Comparison of ENCODE assay signal across 19 mouse cellular contexts in genomic region chr3:152764516-152765312, GRCm38 (mm10). TPM values are rescaled to one million over a fixed set of nuclear protein-coding genes. Genes with fewer than 3 reads are reported as not detected.
DNase-seq lines count a peak whose midpoint lies in the region; ATAC-seq and TF ChIP-seq lines count a peak whose summit lies in the region.
"Had no signal": no experiment of that assay in that cellular context is flagged by ENCODE, and none has a peak within 500 bp of the region (broad histone marks: within the 10 kb centered on the region; RNA-seq: fewer than 3 reads in every experiment).

No protein-coding gene starts in this region.

- no peaks in the 10 kb centered on the region for H3K9me3 ChIP-seq in heart, embryonic 13.5 days
- H3K9me3 ChIP-seq: midbrain, embryonic 15.5 days; neural tube, embryonic 12.5 days had no signal

- TF ChIP-seq POLR2A in myocyte (IDR thresholded peaks at IDR 0.05; ENCODE audit: insufficient read length, low read depth), result no peak

- peaks cover 34% of the 10 kb centered on the region for H3K4me1 ChIP-seq in heart, embryonic 13.5 days
- H3K4me1 ChIP-seq: neural tube, embryonic 12.5 days had no signal

- 47% methylated on average over 8 of the region's 8 CpGs for WGBS in heart, embryonic 13.5 days

- H3ac ChIP-seq in myocyte (ENCODE audit: control insufficient read depth, insufficient read length), result no peak overlapping the region

- H3K36me3 ChIP-seq in heart, embryonic 13.5 days, result peaks cover 26% of the 10 kb centered on the region
- peaks cover 14% of the 10 kb centered on the region for H3K36me3 ChIP-seq in myocyte (ENCODE audit: control insufficient read depth, insufficient read depth)
- H3K36me3 ChIP-seq: midbrain, embryonic 15.5 days had no signal

- no peaks in the 10 kb centered on the region for H3K27me3 ChIP-seq in heart, embryonic 13.5 days (replicated peaks)
- H3K27me3 ChIP-seq in myocyte (ENCODE audit: control insufficient read depth, insufficient read depth, insufficient read length), result no peaks in the 10 kb centered on the region
- H3K27me3 ChIP-seq: midbrain, embryonic 15.5 days; neural tube, embryonic 12.5 days had no signal

- intact Hi-C loops in heart, postnatal 25 days (cut with DNase I), result no loop called here

- peak overlapping the region; percentile 24 for H3K4me2 ChIP-seq in heart, embryonic 13.5 days
- peak overlapping the region; percentile 68 for H3K4me2 ChIP-seq in myocyte (ENCODE audit: low read depth)
- H3K4me2 ChIP-seq: midbrain, embryonic 15.5 days; neural tube, embryonic 12.5 days had no signal

- H3K79me2 ChIP-seq in myocyte (ENCODE audit: control insufficient read depth, insufficient read depth), result no peaks in the 10 kb centered on the region

- H3K27ac ChIP-seq in heart, embryonic 13.5 days (replicated peaks), result peak overlapping the region; percentile 85
- H3K27ac ChIP-seq: hindbrain, postnatal 0 days; liver, embryonic 14.5 days; macrophage; midbrain, embryonic 15.5 days; neural tube, embryonic 12.5 days had no signal

- H3K4me3 ChIP-seq in heart, embryonic 13.5 days, result no peak overlapping the region
- no peak overlapping the region for H3K4me3 ChIP-seq in myocyte
- H3K4me3 ChIP-seq: midbrain, embryonic 15.5 days; neural tube, embryonic 12.5 days had no signal

- H3K9ac ChIP-seq in heart, embryonic 13.5 days, result 0 out of 2 replicates have a peak overlapping the region, but pooled peaks have one; percentile 44
- H3K9ac ChIP-seq: liver, embryonic 14.5 days; midbrain, embryonic 15.5 days; neural tube, embryonic 12.5 days had no signal

- no peak for DNase-seq in heart, postnatal 25 days (ENCODE audit: low spot score)
- DNase-seq in lung, postnatal 36 days, result peak; percentile 7
- no peak for DNase-seq in lung, postnatal 4 days
- no peak for DNase-seq in cerebellum, postnatal 10 days
- DNase-seq in cerebellum, postnatal 4 days (ENCODE audit: low spot score in 2 of 2), result no peak
- DNase-seq: adrenal gland, adult 2 months; cerebellum, adult 11-12 months; kidney, adult 9 months; kidney, postnatal 4 days; right cerebral cortex, postnatal 25 days; thymus, postnatal 4 days had no signal

- no peak for ATAC-seq in heart, embryonic 13.5 days (ENCODE audit: extremely low read depth, insufficient number of reproducible peaks, low FRiP score, low TSS enrichment)
- 0 out of 2 replicates have a peak, but pooled peaks have one; percentile 21 for ATAC-seq in common myeloid progenitor, adult 5-6 weeks (replicated peaks; ENCODE audit: low read depth, poor library complexity, severe bottlenecking)
- ATAC-seq: hindbrain, postnatal 0 days; midbrain, embryonic 15.5 days had no signal

TF ChIP-seq in myocyte, 11 proteins besides CTCF, POLR2A, EP300 and RAD21:
- TF ChIP-seq TCF3 (IDR thresholded peaks at IDR 0.05; ENCODE audit: insufficient read length, low read depth) (no peak), MYOG (IDR thresholded peaks at IDR 0.05; ENCODE audit: control insufficient read depth in 1 of 3, insufficient read depth in 1 of 3, insufficient read length in 2 of 3, low read depth in 2 of 3) (no peak), MAX (IDR thresholded peaks at IDR 0.05; ENCODE audit: low read depth) (no peak), SRF (IDR thresholded peaks at IDR 0.05; ENCODE audit: control insufficient read depth, insufficient read length, low read depth) (no peak), MYOD1 (IDR thresholded peaks at IDR 0.05; ENCODE audit: control insufficient read depth in 1 of 3, insufficient read length in 2 of 3, low read depth in 2 of 3) (no peak), POLR2AphosphoS2 (IDR thresholded peaks at IDR 0.05; ENCODE audit: insufficient read length, low read depth) (no peak), USF1 (IDR thresholded peaks at IDR 0.05; ENCODE audit: low read depth) (no peak), CEBPB (IDR thresholded peaks at IDR 0.05; ENCODE audit: insufficient read depth, poor library complexity, severe bottlenecking) (no peak), TCF12 (IDR thresholded peaks at IDR 0.05; ENCODE audit: insufficient read depth, poor library complexity, severe bottlenecking) (no peak), REST (IDR thresholded peaks at IDR 0.05; ENCODE audit: insufficient read depth, insufficient read length) (no peak), E2F4 (IDR thresholded peaks at IDR 0.05; ENCODE audit: insufficient read depth) (no peak)

RNA-seq across cellular contexts. Expression of gene Pigk, which starts 50.8 kb away (rescaled TPM):
- 37.1 and 37.6 TPM in 2 replicates for polyA plus RNA-seq in heart, embryonic 13.5 days (2015; fragmentation: Nextera tagmentation; extraction: Ambion mirVana)
- total RNA-seq in heart, postnatal 25 days (2021), result 10 to 100 TPM; 23.4 to 29.8 TPM
- 46.2 and 87.7 TPM in 2 replicates for total RNA-seq in common myeloid progenitor, adult 5-6 weeks (2017)
- 20.7 TPM for polyA plus RNA-seq in myocyte (2012; fragmentation: generic; extraction: Trizol)
